Mouse (Mus musculus) stomach, embryonic 15.5 days (tissue): ENCODE data around the gene Ripply1. TPM values are rescaled to one million over a fixed set of nuclear protein-coding genes. Genes with fewer than 3 reads are reported as not detected.

Source experiments
- polyA plus RNA-seq: library from polyadenylated mRNA; unstranded; fragments of >200 nt; fragmentation: Nextera tagmentation; extraction: Ambion mirVana; gene quantifications from 2 replicates; pipeline ENCODE4 v1.2.1, GENCODE M21; 2015

Gene Ripply1
- polyA plus RNA-seq, 1 experiment from 2014 or later = not detected

Other genes starting within 250 kb of the Ripply1 start
- gene Rnf128, start 219.0 kb downstream of the Ripply1 start, polyA plus RNA-seq = 51.2 and 56.7 TPM in 2 replicates
- gene Tbc1d8b, start 97.4 kb downstream of the Ripply1 start, polyA plus RNA-seq = 3.4 and 3.9 TPM in 2 replicates
- 0.17 and 0.36 TPM in 2 replicates for gene Gm15013, start 67.9 kb downstream of the Ripply1 start, polyA plus RNA-seq
- gene Cldn2, start 18.5 kb upstream of the Ripply1 start, polyA plus RNA-seq = 12.0 and 17.7 TPM in 2 replicates
- gene Morc4, start 89.3 kb upstream of the Ripply1 start, polyA plus RNA-seq = 17.5 and 19.6 TPM in 2 replicates
- 3.4 and 4.4 TPM in 2 replicates for gene Rbm41, start 216.2 kb upstream of the Ripply1 start, polyA plus RNA-seq